8 mouse cellular contexts compared by ENCODE assay signal in the genomic region with DNA sequence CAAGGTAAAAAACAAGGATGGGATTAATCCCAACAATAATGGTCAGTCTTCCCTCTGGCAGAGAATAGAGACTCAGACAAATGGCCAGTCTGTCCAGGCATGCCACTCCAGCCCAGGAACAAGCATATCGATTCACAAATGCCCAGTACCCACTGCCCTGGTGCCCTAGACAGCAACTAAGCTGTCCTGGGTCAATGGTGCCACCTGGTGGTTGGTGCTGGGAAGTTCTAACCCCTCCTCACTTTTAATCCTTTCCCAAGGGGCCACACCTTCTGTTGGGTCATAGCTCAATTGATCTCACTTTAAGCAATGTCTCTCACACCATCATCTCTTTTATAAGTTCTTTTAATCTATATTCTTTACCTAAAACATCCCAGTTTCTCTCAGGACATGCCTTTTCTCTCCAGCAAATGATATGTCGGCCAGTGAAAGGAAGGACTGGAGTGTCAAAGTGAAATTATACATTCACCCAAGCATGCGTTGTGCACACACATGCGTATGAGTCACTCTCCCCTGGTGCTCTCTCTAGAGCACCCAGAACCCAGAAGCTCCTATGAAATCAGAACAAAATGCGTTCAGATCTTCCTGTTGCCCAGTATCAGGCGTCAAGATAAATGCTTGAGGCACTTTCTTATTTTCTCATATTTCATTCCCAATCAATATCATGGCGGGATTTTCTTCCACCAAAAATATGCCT. TPM values are rescaled to one million over a fixed set of nuclear protein-coding genes. Genes with fewer than 3 reads are reported as not detected.
DNase-seq lines count a peak whose midpoint lies in the region; ATAC-seq and TF ChIP-seq lines count a peak whose summit lies in the region.
"Had no signal": no experiment of that assay in that cellular context is flagged by ENCODE, and none has a peak within 500 bp of the region (broad histone marks: within the 10 kb centered on the region; RNA-seq: fewer than 3 reads in every experiment).

No protein-coding gene starts in this region.

- H3K4me1 ChIP-seq in intestine, embryonic 14.5 days (replicated peaks; ENCODE audit: control insufficient read depth, insufficient read depth, low read length): no peaks in the 10 kb centered on the region
- no peaks in the 10 kb centered on the region for H3K4me1 ChIP-seq in intestine, embryonic 15.5 days (replicated peaks)
- H3K4me1 ChIP-seq in G1E (ENCODE audit: insufficient read depth, low read depth, low read length): no peaks in the 10 kb centered on the region

- H3K27me3 ChIP-seq in intestine, embryonic 14.5 days (replicated peaks; ENCODE audit: control insufficient read depth, insufficient read depth, low read length): peaks cover 24% of the 10 kb centered on the region
- peaks cover 19% of the 10 kb centered on the region for H3K27me3 ChIP-seq in intestine, embryonic 15.5 days (replicated peaks)
- H3K27me3 ChIP-seq in G1E (ENCODE audit: insufficient read depth, low read length): peaks cover 30% of the 10 kb centered on the region

- no peak overlapping the region for H3K4me3 ChIP-seq in intestine, embryonic 14.5 days (ENCODE audit: low read depth, low read length)
- no peak overlapping the region for H3K4me3 ChIP-seq in intestine, embryonic 15.5 days (replicated peaks)
- no peak overlapping the region for H3K4me3 ChIP-seq in G1E (ENCODE audit: low read depth, low read length)
- H3K4me3 ChIP-seq: hindbrain, embryonic 15.5 days had no signal

- no peaks in the 10 kb centered on the region for H3K36me3 ChIP-seq in intestine, embryonic 14.5 days (ENCODE audit: control insufficient read depth, insufficient read depth, low read length)
- H3K36me3 ChIP-seq in intestine, embryonic 15.5 days: no peaks in the 10 kb centered on the region
- no peaks in the 10 kb centered on the region for H3K36me3 ChIP-seq in G1E (replicated peaks)
- H3K36me3 ChIP-seq: hindbrain, embryonic 15.5 days had no signal

- no peak overlapping the region for H3K4me2 ChIP-seq in intestine, embryonic 14.5 days (ENCODE audit: low read length)
- no peak overlapping the region for H3K4me2 ChIP-seq in intestine, embryonic 15.5 days (replicated peaks)
- H3K4me2 ChIP-seq: hindbrain, embryonic 15.5 days had no signal

- DNase-seq in intestine, embryonic 14.5 days (ENCODE audit: low spot score): peak; percentile 61
- peak; percentile 64 for DNase-seq in A20 (ENCODE audit: low read depth, low spot score)
- DNase-seq in G1E (ENCODE audit: low spot score): peak; percentile 6
- DNase-seq in lung, postnatal 14 days: peak; percentile 19
- DNase-seq in urinary bladder, postnatal 4 days (ENCODE audit: low spot score in 2 of 2): no peak

- no peak overlapping the region for H3K27ac ChIP-seq in intestine, embryonic 14.5 days (ENCODE audit: low read depth)
- no peak overlapping the region for H3K27ac ChIP-seq in intestine, embryonic 15.5 days
- H3K27ac ChIP-seq: hindbrain, embryonic 15.5 days had no signal

- 84% methylated on average over 7 of the region's 7 CpGs for WGBS in intestine, embryonic 14.5 days
- WGBS in intestine, embryonic 15.5 days: 83% methylated on average over 7 of the region's 7 CpGs

- ATAC-seq in intestine, embryonic 14.5 days (replicated peaks; ENCODE audit: low FRiP score, low TSS enrichment, low read depth): no peak
- no peak for ATAC-seq in intestine, embryonic 15.5 days
- ATAC-seq in G1E (ENCODE audit: extremely low read depth, insufficient number of reproducible peaks, low FRiP score, poor library complexity, severe bottlenecking): no peak
- ATAC-seq in frontal cortex, adult (ENCODE audit: low TSS enrichment): no peak

- peak; percentile 59 for TF ChIP-seq CTCF in G1E (IDR thresholded peaks at IDR 0.05; ENCODE audit: low read depth, low read length)

- 0 out of 2 replicates have a peak, but pooled peaks cover 5% of the 10 kb centered on the region for H3K9me3 ChIP-seq in intestine, embryonic 14.5 days (ENCODE audit: control insufficient read depth, low read length)
- H3K9me3 ChIP-seq in intestine, embryonic 15.5 days: no peaks in the 10 kb centered on the region
- H3K9me3 ChIP-seq in G1E (replicated peaks): peaks cover 3% of the 10 kb centered on the region
- H3K9me3 ChIP-seq: hindbrain, embryonic 15.5 days had no signal

- H3K9ac ChIP-seq in intestine, embryonic 14.5 days (ENCODE audit: low read length): no peak overlapping the region
- H3K9ac ChIP-seq in intestine, embryonic 15.5 days: no peak overlapping the region
- H3K9ac ChIP-seq: hindbrain, embryonic 15.5 days had no signal

RNA-seq across cellular contexts. Expression of gene Pax5, which starts 40.7 kb away (rescaled TPM):
- not detected in 2 replicates for polyA plus RNA-seq in intestine, embryonic 14.5 days (2014; fragmentation: Nextera tagmentation; extraction: Ambion mirVana)
- polyA plus RNA-seq in intestine, embryonic 15.5 days (2015; fragmentation: Nextera tagmentation; extraction: Ambion mirVana): 0.01 TPM in 1 of 2 replicates, not detected in the other
- total RNA-seq in G1E (2014; fragmentation: Nextera tagmentation) (not detected in 2 replicates), G1E (2017) (0.06 and 0.22 TPM in 2 replicates)
- polyA plus RNA-seq in G1E (2012): not detected in 2 replicates

Comparison
In these comparisons a context has a peak if more than half of its experiments do, and no peak if none do; other contexts are left out.
1. DNase-seq: peak in intestine, embryonic 14.5 days (single experiment), A20 (single experiment), G1E (single experiment) and lung, postnatal 14 days (single experiment); none in urinary bladder, postnatal 4 days (0 of 2).